Mouse (Mus musculus): Measurements from ENCODE around the gene Lama5. TPM values are rescaled to one million over a fixed set of nuclear protein-coding genes. Genes with fewer than 3 reads are reported as not detected.

Gene Lama5
- polyA plus RNA-seq, 2 experiments = 31.2 to 47.3 TPM

GRCm38 (mm10) chr2:180200681-180201080 is 25.0 kb downstream of the Lama5 start:
- Histone ChIP-seq H3K36me3 (ENCODE audit: control insufficient read depth, insufficient read depth, low read length) (0 out of 2 replicates have a peak, but pooled peaks cover 4% of the 10 kb centered on the region), H3K27me3 (ENCODE audit: control insufficient read depth, insufficient read depth, low read length) (no peaks in the 10 kb centered on the region), H3K9ac (ENCODE audit: low read depth, low read length, severe bottlenecking) (no peak overlapping the region), H3K4me2 (replicated peaks; ENCODE audit: low read depth, low read length, severe bottlenecking) (no peak overlapping the region), H3K9me3 (ENCODE audit: control insufficient read depth, low read length) (no peaks in the 10 kb centered on the region), H3K4me1 (ENCODE audit: control insufficient read depth, insufficient read depth, low read length) (no peaks in the 10 kb centered on the region), H3K4me3 (replicated peaks; ENCODE audit: low read length) (no peak overlapping the region), H3K27ac (replicated peaks; ENCODE audit: low read depth, low read length) (no peak overlapping the region)
- DNase-seq (ENCODE audit: low spot score) = no peak
- no peak for TF ChIP-seq POLR2A (IDR thresholded peaks at IDR 0.05; ENCODE audit: borderline replicate concordance, extremely low read depth, insufficient read depth, insufficient read length)
- WGBS = 75% methylated on average over 11 of the region's 11 CpGs
- ATAC-seq (ENCODE audit: low FRiP score, low read depth) = no peak

GRCm38 (mm10) chr2:180198782-180199181 is 26.9 kb downstream of the Lama5 start:
- TF ChIP-seq POLR2A (IDR thresholded peaks at IDR 0.05; ENCODE audit: borderline replicate concordance, extremely low read depth, insufficient read depth, insufficient read length) = no peak
- no peak overlapping the region for H3K4me3 ChIP-seq (replicated peaks; ENCODE audit: low read length)
- H3K36me3 ChIP-seq (ENCODE audit: control insufficient read depth, insufficient read depth, low read length) = 0 out of 2 replicates have a peak, but pooled peaks cover 7% of the 10 kb centered on the region
- no peak overlapping the region for H3K4me2 ChIP-seq (replicated peaks; ENCODE audit: low read depth, low read length, severe bottlenecking)
- WGBS = 82% methylated on average over 10 of the region's 10 CpGs
- no peak for DNase-seq (ENCODE audit: low spot score)
- no peaks in the 10 kb centered on the region for H3K9me3 ChIP-seq (ENCODE audit: control insufficient read depth, low read length)
- no peaks in the 10 kb centered on the region for H3K27me3 ChIP-seq (ENCODE audit: control insufficient read depth, insufficient read depth, low read length)
- H3K4me1 ChIP-seq (ENCODE audit: control insufficient read depth, insufficient read depth, low read length) = no peaks in the 10 kb centered on the region
- no peak overlapping the region for H3K27ac ChIP-seq (replicated peaks; ENCODE audit: low read depth, low read length)
- ATAC-seq (ENCODE audit: low FRiP score, low read depth) = no peak
- no peak overlapping the region for H3K9ac ChIP-seq (ENCODE audit: low read depth, low read length, severe bottlenecking)

GRCm38 (mm10) chr2:180197323-180198037 is 28.2 kb downstream of the Lama5 start:
- no peak overlapping the region for H3K4me3 ChIP-seq (replicated peaks; ENCODE audit: low read length)
- H3K4me2 ChIP-seq (replicated peaks; ENCODE audit: low read depth, low read length, severe bottlenecking) = no peak overlapping the region
- 81% methylated on average over 10 of the region's 10 CpGs for WGBS
- H3K9ac ChIP-seq (ENCODE audit: low read depth, low read length, severe bottlenecking) = no peak overlapping the region
- no peak for TF ChIP-seq POLR2A (IDR thresholded peaks at IDR 0.05; ENCODE audit: borderline replicate concordance, extremely low read depth, insufficient read depth, insufficient read length)
- no peaks in the 10 kb centered on the region for H3K9me3 ChIP-seq (ENCODE audit: control insufficient read depth, low read length)
- DNase-seq (ENCODE audit: low spot score) = no peak
- 0 out of 2 replicates have a peak, but pooled peaks cover 7% of the 10 kb centered on the region for H3K36me3 ChIP-seq (ENCODE audit: control insufficient read depth, insufficient read depth, low read length)
- no peaks in the 10 kb centered on the region for H3K27me3 ChIP-seq (ENCODE audit: control insufficient read depth, insufficient read depth, low read length)
- no peaks in the 10 kb centered on the region for H3K4me1 ChIP-seq (ENCODE audit: control insufficient read depth, insufficient read depth, low read length)
- ATAC-seq (ENCODE audit: low FRiP score, low read depth) = no peak
- no peak overlapping the region for H3K27ac ChIP-seq (replicated peaks; ENCODE audit: low read depth, low read length)

- Histone ChIP-seq H3K36me3 (ENCODE audit: control insufficient read depth, insufficient read depth, low read length) (0 out of 2 replicates have a peak, but pooled peaks cover 7% of the 10 kb centered on the region), H3K9ac (ENCODE audit: low read depth, low read length, severe bottlenecking) (no peak overlapping the region), H3K4me2 (replicated peaks; ENCODE audit: low read depth, low read length, severe bottlenecking) (no peak overlapping the region), H3K4me3 (replicated peaks; ENCODE audit: low read length) (no peak overlapping the region), H3K27me3 (ENCODE audit: control insufficient read depth, insufficient read depth, low read length) (no peaks in the 10 kb centered on the region), H3K27ac (replicated peaks; ENCODE audit: low read depth, low read length) (no peak overlapping the region), H3K9me3 (ENCODE audit: control insufficient read depth, low read length) (no peaks in the 10 kb centered on the region), H3K4me1 (ENCODE audit: control insufficient read depth, insufficient read depth, low read length) (no peaks in the 10 kb centered on the region)
- DNase-seq (ENCODE audit: low spot score) = no peak
- no peak for TF ChIP-seq POLR2A (IDR thresholded peaks at IDR 0.05; ENCODE audit: borderline replicate concordance, extremely low read depth, insufficient read depth, insufficient read length)
- WGBS = 67% methylated on average over 8 of the region's 12 CpGs
- ATAC-seq (ENCODE audit: low FRiP score, low read depth) = no peak
Measured at GRCm38 (mm10) chr2:180196610-180197322, 28.9 kb downstream of the Lama5 start.

GRCm38 (mm10) chr2:180187362-180187761 is 38.3 kb downstream of the Lama5 start:
- ATAC-seq (ENCODE audit: low FRiP score, low read depth) = no peak

More at GRCm38 (mm10) chr2:180187362-180187761, 38.3 kb downstream of the Lama5 start:
- Histone ChIP-seq H3K27me3 (ENCODE audit: control insufficient read depth, insufficient read depth, low read length) (no peaks in the 10 kb centered on the region), H3K27ac (replicated peaks; ENCODE audit: low read depth, low read length) (no peak overlapping the region), H3K4me3 (replicated peaks; ENCODE audit: low read length) (no peak overlapping the region), H3K4me2 (replicated peaks; ENCODE audit: low read depth, low read length, severe bottlenecking) (no peak overlapping the region), H3K9me3 (ENCODE audit: control insufficient read depth, low read length) (no peaks in the 10 kb centered on the region), H3K9ac (ENCODE audit: low read depth, low read length, severe bottlenecking) (no peak overlapping the region), H3K4me1 (ENCODE audit: control insufficient read depth, insufficient read depth, low read length) (no peaks in the 10 kb centered on the region), H3K36me3 (ENCODE audit: control insufficient read depth, insufficient read depth, low read length) (peaks cover 4% of the 10 kb centered on the region; the same call in 1 of the 2 replicates)
- TF ChIP-seq POLR2A (IDR thresholded peaks at IDR 0.05; ENCODE audit: borderline replicate concordance, extremely low read depth, insufficient read depth, insufficient read length) = no peak
- WGBS = 86% methylated on average over 11 of the region's 11 CpGs
- no peak for DNase-seq (ENCODE audit: low spot score)
